Mouse (Mus musculus): ENCODE results near the gene Tmem25. TPM values are rescaled to one million over a fixed set of nuclear protein-coding genes. Genes with fewer than 3 reads are reported as not detected.

Tmem25 gene
- total and polyA plus RNA-seq, 3 experiments = 0.08 to 0.27 TPM; not detected in 1

DNA sequence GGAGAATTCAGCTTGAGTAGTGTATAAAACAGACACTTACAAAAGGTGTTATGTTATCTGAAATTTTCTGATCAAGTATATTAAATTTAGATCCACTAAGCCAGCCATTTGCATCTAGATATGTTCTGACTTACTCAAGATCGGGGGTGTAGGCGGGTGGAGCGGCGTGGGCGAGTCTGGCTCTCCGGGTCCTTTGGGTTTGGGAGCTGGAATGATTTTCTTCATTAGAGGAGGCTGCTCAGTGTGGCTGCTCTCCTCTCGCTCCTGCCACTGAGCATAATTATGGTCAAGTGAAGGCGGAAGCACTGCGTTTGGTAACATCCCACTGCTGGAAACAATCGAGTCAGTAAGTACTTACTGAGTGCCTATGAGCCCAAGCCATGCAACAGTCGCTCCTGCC is 29.8 kb upstream of the Tmem25 start:
- ATAC-seq (ENCODE audit: extremely low read depth, insufficient number of reproducible peaks, low FRiP score, poor library complexity, severe bottlenecking) (no peak), DNase-seq (ENCODE audit: low spot score) (no peak)
- Histone ChIP-seq H3K4me1 (ENCODE audit: insufficient read depth, low read depth, low read length) (no peaks in the 10 kb centered on the region), H3K4me3 (ENCODE audit: low read depth, low read length) (no peak overlapping the region), H3K27me3 (ENCODE audit: insufficient read depth, low read length) (no peaks in the 10 kb centered on the region), H3K36me3 (replicated peaks) (peaks cover 97% of the 10 kb centered on the region), H3K9me3 (replicated peaks) (no peaks in the 10 kb centered on the region)
- TF ChIP-seq POLR2AphosphoS5 (IDR thresholded peaks at IDR 0.05; ENCODE audit: insufficient replicate concordance, low read depth, low read length) = no peak
- TF ChIP-seq GATA1 (IDR thresholded peaks at IDR 0.05; ENCODE audit: borderline replicate concordance, low read length) = no peak
- no peak for TF ChIP-seq GATA2 (IDR thresholded peaks at IDR 0.05; ENCODE audit: borderline replicate concordance, low read depth, low read length)
- TF ChIP-seq TAL1 (conservative IDR thresholded peaks at IDR 0.05; ENCODE audit: low read depth, low read length) = no peak
- TF ChIP-seq CTCF (IDR thresholded peaks at IDR 0.05; ENCODE audit: low read depth, low read length) = no peak

DNA sequence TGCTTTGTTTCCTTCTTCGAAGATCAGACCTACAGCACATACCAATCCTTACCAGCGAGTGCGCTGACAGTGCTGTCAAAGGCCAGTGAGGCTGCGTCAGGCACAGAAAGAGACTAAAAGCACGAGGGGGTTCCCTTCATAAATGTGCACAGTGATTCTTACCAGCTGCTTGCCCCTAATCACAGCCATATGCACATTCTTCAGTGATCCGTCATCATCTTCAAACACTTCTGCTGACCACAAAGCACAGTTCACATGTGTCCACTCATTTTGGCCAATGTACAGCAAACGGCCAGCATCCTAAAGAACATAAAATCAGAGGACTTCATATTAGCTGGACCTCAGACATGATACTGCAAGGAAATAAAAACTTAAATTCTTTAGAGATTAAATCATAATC is 27.6 kb upstream of the Tmem25 start:
- Histone ChIP-seq H3K36me3 (replicated peaks) (peaks cover 96% of the 10 kb centered on the region), H3K27me3 (ENCODE audit: insufficient read depth, low read length) (no peaks in the 10 kb centered on the region), H3K4me3 (ENCODE audit: low read depth, low read length) (no peak overlapping the region), H3K4me1 (ENCODE audit: insufficient read depth, low read depth, low read length) (no peaks in the 10 kb centered on the region), H3K9me3 (replicated peaks) (no peaks in the 10 kb centered on the region)
- TF ChIP-seq POLR2AphosphoS5 (IDR thresholded peaks at IDR 0.05; ENCODE audit: insufficient replicate concordance, low read depth, low read length) (no peak), CTCF (IDR thresholded peaks at IDR 0.05; ENCODE audit: low read depth, low read length) (no peak), GATA2 (IDR thresholded peaks at IDR 0.05; ENCODE audit: borderline replicate concordance, low read depth, low read length) (no peak), TAL1 (conservative IDR thresholded peaks at IDR 0.05; ENCODE audit: low read depth, low read length) (no peak), GATA1 (IDR thresholded peaks at IDR 0.05; ENCODE audit: borderline replicate concordance, low read length) (no peak)
- ATAC-seq (ENCODE audit: extremely low read depth, insufficient number of reproducible peaks, low FRiP score, poor library complexity, severe bottlenecking) (no peak), DNase-seq (ENCODE audit: low spot score) (no peak)

DNA sequence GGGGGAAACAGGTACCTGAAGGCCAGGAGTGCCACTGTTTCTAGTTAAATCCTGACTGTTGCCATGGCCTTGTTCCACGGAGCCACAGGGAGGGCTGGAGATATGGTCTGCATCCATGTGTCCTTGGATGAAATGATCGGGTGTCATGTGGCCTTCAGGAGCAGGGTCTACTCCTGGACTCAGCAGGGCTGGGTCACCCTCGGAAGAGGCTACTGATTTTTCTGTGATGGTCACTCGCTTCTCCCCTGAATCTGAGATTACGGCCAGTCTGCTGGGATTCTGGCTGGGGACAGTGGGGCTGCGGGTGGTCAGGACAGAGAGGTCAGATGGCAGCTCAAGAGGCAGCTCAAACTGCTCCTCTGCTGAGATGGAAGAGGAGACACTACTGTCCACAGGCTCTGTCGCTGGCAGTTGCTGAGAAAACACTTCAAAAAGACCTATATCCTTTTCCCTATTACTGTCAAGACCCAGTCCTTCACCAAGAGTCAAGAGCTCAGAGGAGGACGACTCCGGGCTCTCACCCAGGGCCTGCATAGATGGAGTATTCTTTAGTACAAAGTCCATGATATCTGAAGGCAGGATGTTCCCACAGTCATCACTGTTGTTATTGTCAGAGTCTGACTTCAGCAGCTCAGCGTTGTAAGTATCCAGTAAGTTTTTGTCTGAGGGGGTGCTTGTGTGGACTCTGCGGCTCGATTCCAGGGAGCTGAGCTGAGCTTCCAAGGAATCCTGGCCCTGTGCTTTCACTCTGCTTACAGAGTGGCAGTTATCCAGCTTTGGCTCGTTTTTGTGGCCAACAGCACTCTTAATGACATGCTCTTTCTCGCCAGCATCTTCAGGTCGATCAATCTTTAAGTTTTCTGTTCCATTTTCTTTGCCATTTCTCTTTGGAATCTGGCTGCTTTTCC is 21.1 kb upstream of the Tmem25 start:
- TF ChIP-seq CTCF (IDR thresholded peaks at IDR 0.05; ENCODE audit: low read depth, low read length) (no peak), POLR2AphosphoS5 (IDR thresholded peaks at IDR 0.05; ENCODE audit: insufficient replicate concordance, low read depth, low read length) (no peak), GATA1 (IDR thresholded peaks at IDR 0.05; ENCODE audit: borderline replicate concordance, low read length) (no peak), TAL1 (conservative IDR thresholded peaks at IDR 0.05; ENCODE audit: low read depth, low read length) (no peak), GATA2 (IDR thresholded peaks at IDR 0.05; ENCODE audit: borderline replicate concordance, low read depth, low read length) (no peak)
- no peak for ATAC-seq (ENCODE audit: extremely low read depth, insufficient number of reproducible peaks, low FRiP score, poor library complexity, severe bottlenecking)

DNA sequence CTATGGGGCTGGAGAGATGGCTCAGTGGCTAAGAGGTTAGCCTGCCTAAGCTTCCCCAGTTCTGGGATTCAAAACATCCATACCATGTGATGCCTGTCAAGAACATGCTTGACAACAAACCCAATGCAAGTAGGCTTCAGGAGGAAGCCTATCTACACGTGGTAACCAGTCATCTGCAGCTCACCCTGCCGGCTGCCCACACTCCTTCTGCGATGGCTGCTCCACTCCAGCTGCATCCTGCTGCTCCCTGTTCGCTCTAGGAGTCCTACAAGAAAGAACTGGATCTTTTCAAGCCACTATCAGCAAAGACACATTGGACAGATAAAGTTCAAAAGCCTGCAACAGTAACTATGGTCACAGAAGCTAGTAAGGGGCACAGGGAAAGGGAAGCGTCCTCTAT is 18.4 kb upstream of the Tmem25 start:
- TF ChIP-seq GATA1 (IDR thresholded peaks at IDR 0.05; ENCODE audit: borderline replicate concordance, low read length) (no peak), GATA2 (IDR thresholded peaks at IDR 0.05; ENCODE audit: borderline replicate concordance, low read depth, low read length) (no peak), POLR2AphosphoS5 (IDR thresholded peaks at IDR 0.05; ENCODE audit: insufficient replicate concordance, low read depth, low read length) (no peak), CTCF (IDR thresholded peaks at IDR 0.05; ENCODE audit: low read depth, low read length) (no peak), TAL1 (conservative IDR thresholded peaks at IDR 0.05; ENCODE audit: low read depth, low read length) (no peak)
- no peaks in the 10 kb centered on the region for H3K9me3 ChIP-seq (replicated peaks)
- no peak for DNase-seq (ENCODE audit: low spot score)
- H3K36me3 ChIP-seq (replicated peaks) = peaks cover 100% of the 10 kb centered on the region
- no peaks in the 10 kb centered on the region for H3K27me3 ChIP-seq (ENCODE audit: insufficient read depth, low read length)
- no peak overlapping the region for H3K4me3 ChIP-seq (ENCODE audit: low read depth, low read length)
- ATAC-seq (ENCODE audit: extremely low read depth, insufficient number of reproducible peaks, low FRiP score, poor library complexity, severe bottlenecking) = no peak
- H3K4me1 ChIP-seq (ENCODE audit: insufficient read depth, low read depth, low read length) = no peaks in the 10 kb centered on the region

More for the DNA sequence above, 21.1 kb upstream of the Tmem25 start:
- H3K4me3 ChIP-seq (ENCODE audit: low read depth, low read length) = no peak overlapping the region
- no peaks in the 10 kb centered on the region for H3K9me3 ChIP-seq (replicated peaks)
- H3K4me1 ChIP-seq (ENCODE audit: insufficient read depth, low read depth, low read length) = no peaks in the 10 kb centered on the region
- no peak for DNase-seq (ENCODE audit: low spot score)
- H3K27me3 ChIP-seq (ENCODE audit: insufficient read depth, low read length) = no peaks in the 10 kb centered on the region
- H3K36me3 ChIP-seq (replicated peaks) = peaks cover 98% of the 10 kb centered on the region

DNA sequence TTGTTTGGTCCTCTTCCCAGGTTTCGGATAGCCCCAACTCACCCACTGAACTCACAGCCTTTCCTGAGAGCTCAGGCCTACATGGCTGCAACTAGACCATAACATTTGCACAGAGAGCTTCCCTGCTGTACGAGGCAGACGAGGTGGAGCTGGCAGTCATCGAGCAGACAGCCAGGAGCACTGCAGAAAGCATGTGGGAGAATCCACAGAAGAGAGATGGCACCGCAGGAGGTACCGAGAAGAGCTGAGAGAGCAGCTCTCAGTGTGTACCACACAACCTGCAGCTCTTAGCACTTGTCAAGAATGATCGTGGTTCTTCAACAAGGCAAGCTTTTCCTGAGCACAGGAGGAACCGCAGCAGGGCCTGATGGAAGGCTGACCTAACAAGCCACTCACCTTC is 15.1 kb upstream of the Tmem25 start:
- ATAC-seq (ENCODE audit: extremely low read depth, insufficient number of reproducible peaks, low FRiP score, poor library complexity, severe bottlenecking) = no peak
- TF ChIP-seq POLR2AphosphoS5 (IDR thresholded peaks at IDR 0.05; ENCODE audit: insufficient replicate concordance, low read depth, low read length) = no peak
- no peak for TF ChIP-seq GATA1 (IDR thresholded peaks at IDR 0.05; ENCODE audit: borderline replicate concordance, low read length)
- no peak for TF ChIP-seq TAL1 (conservative IDR thresholded peaks at IDR 0.05; ENCODE audit: low read depth, low read length)
- TF ChIP-seq CTCF (IDR thresholded peaks at IDR 0.05; ENCODE audit: low read depth, low read length) = no peak
- no peak for TF ChIP-seq GATA2 (IDR thresholded peaks at IDR 0.05; ENCODE audit: borderline replicate concordance, low read depth, low read length)
- no peak overlapping the region for H3K4me3 ChIP-seq (ENCODE audit: low read depth, low read length)
- H3K4me1 ChIP-seq (ENCODE audit: insufficient read depth, low read depth, low read length) = no peaks in the 10 kb centered on the region
- no peaks in the 10 kb centered on the region for H3K27me3 ChIP-seq (ENCODE audit: insufficient read depth, low read length)
- no peaks in the 10 kb centered on the region for H3K9me3 ChIP-seq (replicated peaks)
- DNase-seq (ENCODE audit: low spot score) = no peak
- H3K36me3 ChIP-seq (replicated peaks) = peaks cover 98% of the 10 kb centered on the region

DNA sequence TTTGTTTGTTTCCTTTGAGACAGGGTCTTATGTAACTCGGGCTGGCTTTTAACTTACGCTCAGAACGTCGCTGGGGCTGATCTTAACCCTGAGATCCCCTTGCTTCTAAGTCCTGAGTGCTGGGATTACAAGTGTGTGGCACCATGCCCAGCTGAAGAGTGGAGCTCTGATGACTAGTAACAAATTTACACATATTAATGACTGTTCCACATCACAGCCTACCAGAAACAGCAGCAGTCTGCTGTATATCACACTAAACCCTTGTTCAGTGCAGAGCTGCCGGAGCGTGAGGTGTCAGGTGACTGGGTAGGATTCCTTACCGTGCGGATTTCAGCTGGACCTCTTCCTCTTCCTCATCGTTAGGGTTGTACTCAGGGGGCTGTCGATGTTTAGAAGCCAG is 11.2 kb upstream of the Tmem25 start:
- Histone ChIP-seq H3K36me3 (replicated peaks) (peaks cover 96% of the 10 kb centered on the region), H3K4me3 (ENCODE audit: low read depth, low read length) (no peak overlapping the region), H3K27me3 (ENCODE audit: insufficient read depth, low read length) (no peaks in the 10 kb centered on the region), H3K9me3 (replicated peaks) (no peaks in the 10 kb centered on the region), H3K4me1 (ENCODE audit: insufficient read depth, low read depth, low read length) (no peaks in the 10 kb centered on the region)
- TF ChIP-seq CTCF (IDR thresholded peaks at IDR 0.05; ENCODE audit: low read depth, low read length) = no peak
- no peak for TF ChIP-seq GATA2 (IDR thresholded peaks at IDR 0.05; ENCODE audit: borderline replicate concordance, low read depth, low read length)
- no peak for TF ChIP-seq POLR2AphosphoS5 (IDR thresholded peaks at IDR 0.05; ENCODE audit: insufficient replicate concordance, low read depth, low read length)
- TF ChIP-seq GATA1 (IDR thresholded peaks at IDR 0.05; ENCODE audit: borderline replicate concordance, low read length) = no peak
- no peak for TF ChIP-seq TAL1 (conservative IDR thresholded peaks at IDR 0.05; ENCODE audit: low read depth, low read length)
- ATAC-seq (ENCODE audit: extremely low read depth, insufficient number of reproducible peaks, low FRiP score, poor library complexity, severe bottlenecking) (no peak), DNase-seq (ENCODE audit: low spot score) (no peak)

All from G1E (cell line).